ENCODE assay signal across 8 mouse cellular contexts in the genomic region with DNA sequence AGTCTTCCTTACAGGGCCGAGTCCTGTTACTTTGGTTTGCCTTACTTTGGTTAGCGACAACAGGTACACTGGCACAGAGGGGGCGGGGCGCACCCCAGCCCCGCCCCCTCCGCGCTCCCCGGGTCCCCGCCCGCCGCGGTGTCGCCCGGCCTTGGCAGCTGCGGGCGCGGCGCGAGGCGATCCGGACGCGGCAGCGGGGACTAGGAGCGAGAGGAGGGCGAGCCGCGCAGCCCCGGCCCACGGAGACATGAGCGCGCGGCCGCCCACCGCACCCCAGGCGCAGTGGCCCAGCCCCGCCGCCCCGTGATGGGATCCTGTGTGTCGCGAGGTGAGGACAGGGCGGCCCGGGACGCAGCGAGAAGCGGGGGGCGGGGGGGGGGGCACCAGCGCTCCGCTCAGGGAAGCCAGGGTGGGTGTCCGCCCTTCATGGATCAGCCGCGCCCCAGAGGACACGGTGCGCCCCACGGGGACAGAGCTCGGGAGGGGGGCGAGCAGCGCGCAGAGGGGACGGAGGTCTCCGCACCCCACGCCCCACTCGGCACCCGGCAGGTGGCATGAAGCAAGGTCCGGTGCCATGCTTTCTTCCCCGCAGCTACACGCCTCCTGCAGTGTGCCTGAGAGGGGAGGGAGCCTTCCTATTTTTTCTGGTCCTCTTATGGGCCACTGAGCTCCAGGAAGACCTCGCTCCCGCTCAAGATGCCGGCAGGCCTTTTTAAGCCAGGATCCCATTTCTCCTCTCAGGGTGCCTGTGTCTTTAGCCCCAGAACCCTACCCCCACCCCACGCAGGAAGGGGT. TPM values are rescaled to one million over a fixed set of nuclear protein-coding genes. Genes with fewer than 3 reads are reported as not detected.
A peak's percentile ranks its signal among the peaks of the same experiment; 100 is the strongest.
DNase-seq lines count a peak whose midpoint lies in the region; ATAC-seq and TF ChIP-seq lines count a peak whose summit lies in the region.

Fam131c (plus strand) TSS at position 224 of the 795 bp plus-strand sequence.

- peak within 1 kb of the TSS; percentile 97 for H3K4me2 ChIP-seq in forebrain, embryonic 14.5 days (ENCODE audit: low read length)

- no peak for TF ChIP-seq EP300 in heart, adult 2 months (IDR thresholded peaks at IDR 0.05; ENCODE audit: insufficient read depth, low read depth, low read length)
- TF ChIP-seq EP300 in ES-Bruce4 (IDR thresholded peaks at IDR 0.05; ENCODE audit: insufficient read depth, low read depth, low read length), result no peak

- no peak for TF ChIP-seq CTCF in heart, adult 2 months (IDR thresholded peaks at IDR 0.05)
- TF ChIP-seq CTCF in ES-Bruce4 (IDR thresholded peaks at IDR 0.05; ENCODE audit: low read depth, low read length), result no peak

- H3K36me3 ChIP-seq in heart, adult 2 months (ENCODE audit: control insufficient read depth, insufficient read depth, low read length), result no peaks in the 10 kb centered on the region
- H3K36me3 ChIP-seq in ES-Bruce4 (ENCODE audit: control insufficient read depth, insufficient read depth, low read length, poor library complexity, severe bottlenecking), result no peaks in the 10 kb centered on the region
- no peaks in the 10 kb centered on the region for H3K36me3 ChIP-seq in forebrain, embryonic 14.5 days (ENCODE audit: control insufficient read depth, insufficient read depth, low read length)
- H3K36me3 ChIP-seq in midbrain, embryonic 10.5 days, result no peaks in the 10 kb centered on the region

- TF ChIP-seq POLR2A in heart, adult 2 months (IDR thresholded peaks at IDR 0.05; ENCODE audit: insufficient read depth, low read depth, low read length), result no peak
- TF ChIP-seq POLR2A in ES-Bruce4 (IDR thresholded peaks at IDR 0.05; ENCODE audit: insufficient read depth, low read length), result no peak

- H3K4me1 ChIP-seq in heart, adult 2 months (ENCODE audit: control insufficient read depth, insufficient read depth, low read length), result no peaks in the 10 kb centered on the region
- H3K4me1 ChIP-seq in ES-Bruce4 (ENCODE audit: control insufficient read depth, insufficient read depth, low read length), result no peaks in the 10 kb centered on the region
- H3K4me1 ChIP-seq in forebrain, embryonic 14.5 days (ENCODE audit: control insufficient read depth, insufficient read depth, low read length), result no peaks in the 10 kb centered on the region
- H3K4me1 ChIP-seq in midbrain, embryonic 10.5 days, result peaks cover 24% of the 10 kb centered on the region

- H3K9me3 ChIP-seq in ES-Bruce4 (replicated peaks; ENCODE audit: control insufficient read depth, insufficient read depth, low read length, poor library complexity, severe bottlenecking), result no peaks in the 10 kb centered on the region
- H3K9me3 ChIP-seq in forebrain, embryonic 14.5 days (replicated peaks; ENCODE audit: control insufficient read depth, low read length), result no peaks in the 10 kb centered on the region
- no peaks in the 10 kb centered on the region for H3K9me3 ChIP-seq in midbrain, embryonic 10.5 days (replicated peaks)

- H3K27me3 ChIP-seq in heart, adult 2 months (ENCODE audit: control insufficient read depth, insufficient read depth, low read length), result 0 out of 2 replicates have a peak, but pooled peaks cover 2% of the 10 kb centered on the region
- H3K27me3 ChIP-seq in ES-Bruce4 (ENCODE audit: control insufficient read depth, insufficient read depth, low read length, poor library complexity, severe bottlenecking), result peaks cover 3% of the 10 kb centered on the region; the same call in 1 of the 2 replicates
- H3K27me3 ChIP-seq in forebrain, embryonic 14.5 days (replicated peaks; ENCODE audit: control insufficient read depth, insufficient read depth, low read length), result peaks cover 11% of the 10 kb centered on the region
- peaks cover 85% of the 10 kb centered on the region for H3K27me3 ChIP-seq in midbrain, embryonic 10.5 days (ENCODE audit: low read depth, poor library complexity, severe bottlenecking)

- peak; percentile 49 to 51 for DNase-seq in heart, adult 2 months
- DNase-seq in heart, postnatal 10 days, result no peak
- DNase-seq in forebrain, embryonic 14.5 days (ENCODE audit: low spot score), result peak; percentile 59
- peak; percentile 75 for DNase-seq in kidney, postnatal 14 days
- peak; percentile 40 for DNase-seq in midbrain, embryonic 10.5 days (ENCODE audit: low spot score)
- DNase-seq in left cerebral cortex, adult 9 months (ENCODE audit: low spot score in 2 of 2), result no peak
- no peak for DNase-seq in frontal cortex, postnatal 25 days (ENCODE audit: low spot score in 2 of 2)

- intact Hi-C loops in heart, adult 2 months (cut with DNase I), result loop anchor here (5.0 kb wide), 1 partner anchor 146 kb away; no protein-coding TSS in a partner anchor
- intact Hi-C loops in heart, postnatal 10 days (cut with DNase I), result no loop called here

- peak; percentile 67 for ATAC-seq in forebrain, embryonic 14.5 days

- H3K9ac ChIP-seq in heart, adult 2 months (ENCODE audit: low read depth, low read length), result peak within 1 kb of the TSS; percentile 72
- H3K9ac ChIP-seq in ES-Bruce4 (ENCODE audit: low read depth, poor library complexity, severe bottlenecking), result peak within 1 kb of the TSS; percentile 75
- peak within 1 kb of the TSS; percentile 72 for H3K9ac ChIP-seq in forebrain, embryonic 14.5 days (ENCODE audit: low read length)

- no peak within 1 kb of the TSS for H3K27ac ChIP-seq in heart, adult 2 months
- no peak within 1 kb of the TSS for H3K27ac ChIP-seq in ES-Bruce4 (ENCODE audit: insufficient read depth, low read length)
- peak within 1 kb of the TSS; percentile 9; the same call in 1 of the 2 replicates for H3K27ac ChIP-seq in forebrain, embryonic 14.5 days (ENCODE audit: low read depth, low read length)
- peak within 1 kb of the TSS; percentile 77 for H3K27ac ChIP-seq in midbrain, embryonic 10.5 days (replicated peaks)

- WGBS in heart, adult 2 months, result 4% methylated on average over 63 of the region's 71 CpGs
- WGBS in forebrain, embryonic 14.5 days, result 1% methylated on average over 54 of the region's 71 CpGs
- WGBS in midbrain, embryonic 10.5 days, result under 1% methylated on average over 70 of the region's 71 CpGs

- peak within 1 kb of the TSS; percentile 40 for H3K4me3 ChIP-seq in heart, adult 2 months
- H3K4me3 ChIP-seq in ES-Bruce4 (ENCODE audit: low read depth, low read length), result peak within 1 kb of the TSS; percentile 61
- peak within 1 kb of the TSS; percentile 56 for H3K4me3 ChIP-seq in forebrain, embryonic 14.5 days (ENCODE audit: low read depth, low read length)
- H3K4me3 ChIP-seq in midbrain, embryonic 10.5 days, result peak within 1 kb of the TSS; percentile 73

- H3K79me2 ChIP-seq in heart, adult 2 months (replicated peaks; ENCODE audit: control insufficient read depth, insufficient read depth, low read length), result no peaks in the 10 kb centered on the region

RNA-seq across cellular contexts. Expression of gene Fam131c, which starts in this region (rescaled TPM):
- 1 to 10 TPM; 2.0 to 2.2 TPM for total RNA-seq in heart, adult 2 months (2021)
- polyA plus RNA-seq in heart, adult 2 months (2012; rRNA removed), result 0.29 and 2.9 TPM in 2 replicates
- 1 to 10 TPM in 1 of 2 experiments, under 1 TPM in 1; 0.94 to 2.9 TPM for total RNA-seq in heart, postnatal 10 days (2021)
- polyA plus RNA-seq in ES-Bruce4 (2011; ENCODE audit: insufficient read depth, insufficient read length, low read depth, missing spikeins), result 3.0 and 3.6 TPM in 2 replicates
- polyA plus RNA-seq in forebrain, embryonic 14.5 days (2014; fragmentation: Nextera tagmentation; extraction: Ambion mirVana), result 10.2 and 15.8 TPM in 2 replicates
- polyA plus RNA-seq in midbrain, embryonic 10.5 days (2016; fragmentation: Nextera tagmentation; extraction: Ambion mirVana), result 0.70 and 1.2 TPM in 2 replicates

Comparison
In these comparisons a context has a peak if more than half of its experiments do, and no peak if none do; other contexts are left out.
1. DNase-seq: peak in heart, adult 2 months (2 of 2), forebrain, embryonic 14.5 days (single experiment), kidney, postnatal 14 days (single experiment) and midbrain, embryonic 10.5 days (single experiment); none in heart, postnatal 10 days (0 of 2), left cerebral cortex, adult 9 months (0 of 2) and frontal cortex, postnatal 25 days (0 of 2).
2. H3K27ac ChIP-seq: peak in forebrain, embryonic 14.5 days (single experiment) and midbrain, embryonic 10.5 days (single experiment); none in heart, adult 2 months (single experiment) and ES-Bruce4 (single experiment).
3. Peak in every context shown above with its lines, with median percentiles within 50 percentile points of each other: H3K4me3 ChIP-seq and H3K9ac ChIP-seq.